Mouse (Mus musculus) A20 (cell line): ENCODE data around the gene Atp6v0b.
A peak's percentile ranks its signal among the peaks of the same experiment; 100 is the strongest.

Source experiments
- DNase-seq: peaks from one replicate; pipeline ENCODE4 v3.0.0-alpha.2; 2011; ENCODE audit warnings: low read depth, low spot score

Atp6v0b gene

GRCm38 (mm10) chr4:117837271-117837670 is 49.9 kb downstream of the Atp6v0b start:
- no peak for DNase-seq

- peak; percentile 94 for DNase-seq
Observed at GRCm38 (mm10) chr4:117836204-117836767, 50.8 kb downstream of the Atp6v0b start.

- peak; percentile 78 for DNase-seq
Observed at GRCm38 (mm10) chr4:117835531-117836111, 51.5 kb downstream of the Atp6v0b start.

- DNase-seq, result no peak
Observed at GRCm38 (mm10) chr4:117834845-117835530, 52.1 kb downstream of the Atp6v0b start.

- DNase-seq, result no peak
Observed at GRCm38 (mm10) chr4:117834457-117834844, 52.7 kb downstream of the Atp6v0b start, which contains the start of gene Slc6a9. TSS of gene Slc6a9 (plus strand) at chr4:117834506.
